Mouse (Mus musculus) spleen, embryonic (tissue): Measurements from ENCODE around the gene Ppp1r14d.

Experiments used
- CTCF ChIA-PET: fragments of 350-600 bp; sonication (Branson Sonifier 250); formaldehyde crosslinking; loops from one replicate; lab custom pipeline; 2022; lab: Charles Lee

Gene Ppp1r14d

DNA sequence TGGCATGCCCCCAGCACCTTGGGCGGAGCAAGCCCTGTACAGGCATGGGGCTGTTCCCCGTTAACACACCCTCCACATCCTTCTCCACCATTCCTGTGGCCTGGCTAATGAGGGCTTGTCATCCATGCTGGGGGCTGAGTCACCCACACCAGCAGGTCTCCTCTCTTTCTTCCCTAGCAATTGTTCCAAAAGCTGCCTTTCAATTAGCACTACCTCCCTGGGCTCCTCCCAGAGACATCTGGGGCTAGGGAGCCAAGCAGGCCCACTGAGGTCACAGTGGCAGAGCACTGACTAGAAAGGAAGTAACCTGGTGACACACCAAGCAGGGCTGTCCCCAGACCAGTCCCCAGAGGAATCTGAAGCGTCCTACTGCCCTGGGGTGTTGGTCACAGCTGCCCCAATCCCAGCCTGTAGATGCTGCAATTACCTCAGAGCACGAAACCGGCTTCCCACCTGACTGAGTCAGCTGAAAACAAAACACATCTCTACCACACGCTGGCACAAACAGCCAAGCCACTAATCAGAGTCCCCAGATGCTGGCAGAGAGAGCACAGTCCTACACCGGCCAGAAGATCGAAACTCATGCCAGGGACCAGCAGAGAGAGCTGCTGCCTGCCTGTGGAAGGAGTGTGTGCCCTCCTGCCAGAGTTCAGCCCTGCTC lies 55.6 kb downstream of the Ppp1r14d start, which contains the start of gene Gm14137:
TSS of gene Gm14137 (plus strand) at position 519 of the 661 bp plus-strand sequence.
- CTCF ChIA-PET: no interaction called here

DNA sequence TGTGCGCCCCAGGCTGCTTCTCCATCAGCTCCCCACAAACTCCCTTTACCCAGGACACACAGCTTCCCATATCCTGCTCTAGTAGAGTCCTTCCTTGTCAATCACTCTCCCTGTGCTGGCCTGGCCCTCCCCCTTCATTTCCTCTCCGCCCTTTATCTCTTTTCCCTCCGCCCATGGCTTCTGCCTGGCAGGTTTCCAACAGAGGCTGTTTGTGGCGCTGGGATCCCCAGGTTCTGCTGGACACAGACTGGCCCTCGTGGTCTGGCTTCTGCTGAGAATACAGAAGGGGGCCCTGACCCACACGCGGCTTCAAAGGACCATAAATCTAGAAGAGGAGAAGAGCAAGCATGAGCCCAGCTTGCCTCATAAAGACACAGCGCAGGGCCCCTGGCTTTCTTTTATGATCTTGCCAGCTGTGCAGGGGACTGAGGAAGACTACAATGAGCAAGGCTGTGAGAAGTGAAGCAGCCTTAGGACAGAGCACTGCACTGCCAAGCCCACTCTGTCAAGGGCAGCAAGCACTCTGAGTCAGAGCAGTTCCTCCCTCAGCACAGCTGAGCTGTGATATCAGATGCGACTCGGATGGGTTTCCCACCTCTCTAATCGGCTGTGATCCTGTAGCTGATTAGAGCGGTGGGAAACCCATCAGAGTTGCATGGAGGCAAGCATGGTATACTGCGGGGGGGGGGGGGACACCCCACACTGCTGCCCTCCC lies 56.7 kb downstream of the Ppp1r14d start:
- CTCF ChIA-PET: interaction anchor here (0.6 kb wide), 1 partner anchor 346 kb away, joined by 3 read pairs; no protein-coding TSS in a partner anchor

DNA sequence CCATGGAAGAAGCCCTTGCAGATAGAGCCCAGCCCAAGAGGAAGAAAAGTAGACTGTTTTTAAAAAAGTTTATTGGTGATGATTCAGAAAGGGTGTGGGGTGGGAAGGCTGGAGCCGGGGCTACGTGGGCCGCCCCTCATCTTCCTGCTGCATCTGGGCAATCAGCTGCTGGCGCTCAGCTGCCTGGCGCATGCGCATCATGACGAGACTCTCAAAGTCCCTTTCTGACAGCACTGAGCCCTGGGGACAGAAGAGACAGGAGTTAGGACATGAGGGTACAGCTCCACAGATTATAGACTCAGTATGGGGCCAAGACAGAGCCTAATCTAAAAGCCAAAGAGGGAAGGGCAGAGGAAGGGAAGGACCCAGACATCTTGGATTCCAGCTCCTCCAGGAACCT lies 57.3 kb downstream of the Ppp1r14d start:
- CTCF ChIA-PET: no interaction called here

DNA sequence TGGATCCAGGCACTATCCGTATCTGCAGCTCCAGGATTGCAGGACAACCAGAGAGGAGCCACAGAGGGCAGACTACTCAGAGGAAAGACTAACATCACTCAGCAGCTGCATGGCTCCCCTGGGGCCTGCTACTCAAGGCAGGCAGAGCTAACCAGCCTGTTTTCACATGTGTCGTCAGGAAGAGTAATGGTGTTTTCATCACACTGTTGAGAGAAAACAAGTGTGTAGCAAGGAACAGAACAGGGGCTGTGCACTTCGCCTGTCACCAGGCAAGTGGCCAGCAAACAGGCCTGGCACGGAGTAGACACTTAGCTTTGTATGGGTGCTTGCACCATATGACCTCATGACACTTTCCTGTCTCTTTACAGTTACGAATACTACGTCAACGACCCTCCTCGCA lies 58.1 kb downstream of the Ppp1r14d start:
- CTCF ChIA-PET: no interaction called here

DNA sequence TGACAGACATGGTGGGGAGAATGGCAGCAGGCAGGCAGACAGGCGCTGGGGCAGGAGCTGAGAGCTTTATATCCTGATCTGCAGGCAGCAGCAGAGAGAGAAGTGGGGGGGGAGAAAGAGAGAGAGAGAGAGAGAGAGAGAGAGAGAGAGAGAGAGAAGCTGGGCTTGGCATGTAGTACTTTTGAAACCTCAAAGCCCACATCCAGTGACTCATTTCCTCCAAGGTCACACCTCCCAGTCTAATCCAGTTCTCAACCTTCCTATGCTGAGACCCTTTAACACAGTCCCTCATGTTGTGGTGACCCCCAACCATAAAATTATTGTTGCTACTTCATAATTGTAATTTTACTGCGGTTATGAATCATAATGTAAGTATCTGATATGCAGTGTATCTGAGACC lies 59.4 kb downstream of the Ppp1r14d start:
- CTCF ChIA-PET: no interaction called here
